Mouse (Mus musculus): ENCODE results near the gene Flcn. TPM values are rescaled to one million over a fixed set of nuclear protein-coding genes. Genes with fewer than 3 reads are reported as not detected.
"Not testable (repeated sequence)": the region's sequence is repeated elsewhere in the genome, so short reads cannot be mapped to it uniquely, and the experiment has no call there.

Gene Flcn
- polyA plus RNA-seq (2012), result 0.28 and 0.94 TPM in 2 replicates

GRCm38 (mm10) chr11:59809670-59810474 lies at the start of gene Flcn:
Gene Flcn (minus strand): TSS chr11:59810016.
- Histone ChIP-seq H3K4me1 (ENCODE audit: control insufficient read depth) (peaks cover 28% of the 10 kb centered on the region), H3K9me3 (ENCODE audit: control insufficient read depth, low read length) (no peaks in the 10 kb centered on the region), H3K27me3 (ENCODE audit: control insufficient read depth) (no peaks in the 10 kb centered on the region), H3K4me3 (replicated peaks) (peak within 1 kb of the TSS; percentile 82), H3K36me3 (ENCODE audit: control insufficient read depth) (peaks cover 32% of the 10 kb centered on the region)
- TF ChIP-seq TAL1 (IDR thresholded peaks at IDR 0.05; ENCODE audit: low read length), result no peak
- no peak for TF ChIP-seq GATA1 (IDR thresholded peaks at IDR 0.05; ENCODE audit: low read length)

- Histone ChIP-seq H3K4me1 (ENCODE audit: control insufficient read depth) (peaks cover 19% of the 10 kb centered on the region), H3K4me3 (replicated peaks) (no peak overlapping the region), H3K9me3 (ENCODE audit: control insufficient read depth, low read length) (no peaks in the 10 kb centered on the region), H3K36me3 (ENCODE audit: control insufficient read depth) (peaks cover 18% of the 10 kb centered on the region), H3K27me3 (ENCODE audit: control insufficient read depth) (no peaks in the 10 kb centered on the region)
- TF ChIP-seq TAL1 (IDR thresholded peaks at IDR 0.05; ENCODE audit: low read length) (no peak), GATA1 (IDR thresholded peaks at IDR 0.05; ENCODE audit: low read length) (no peak)
These were observed 43.0 kb upstream of the Flcn start for GRCm38 (mm10) chr11:59852865-59853264.

GRCm38 (mm10) chr11:59847891-59848884 lies 38.4 kb upstream of the Flcn start:
- peaks cover 28% of the 10 kb centered on the region for H3K4me1 ChIP-seq (ENCODE audit: control insufficient read depth)

GRCm38 (mm10) chr11:59847131-59847530 lies 37.3 kb upstream of the Flcn start:
- peaks cover 28% of the 10 kb centered on the region for H3K4me1 ChIP-seq (ENCODE audit: control insufficient read depth)
- H3K27me3 ChIP-seq (ENCODE audit: control insufficient read depth), result no peaks in the 10 kb centered on the region
- H3K36me3 ChIP-seq (ENCODE audit: control insufficient read depth), result peaks cover 16% of the 10 kb centered on the region; the same call in 1 of the 2 replicates
- TF ChIP-seq TAL1 (IDR thresholded peaks at IDR 0.05; ENCODE audit: low read length) (no peak), GATA1 (IDR thresholded peaks at IDR 0.05; ENCODE audit: low read length) (no peak)
- peak overlapping the region; percentile 75 for H3K4me3 ChIP-seq (replicated peaks)
- no peaks in the 10 kb centered on the region for H3K9me3 ChIP-seq (ENCODE audit: control insufficient read depth, low read length)

More at GRCm38 (mm10) chr11:59847891-59848884, 38.4 kb upstream of the Flcn start:
- Histone ChIP-seq H3K27me3 (ENCODE audit: control insufficient read depth) (no peaks in the 10 kb centered on the region), H3K9me3 (ENCODE audit: control insufficient read depth, low read length) (no peaks in the 10 kb centered on the region), H3K36me3 (ENCODE audit: control insufficient read depth) (peaks cover 18% of the 10 kb centered on the region), H3K4me3 (replicated peaks) (peak overlapping the region; percentile 75)
- no peak for TF ChIP-seq TAL1 (IDR thresholded peaks at IDR 0.05; ENCODE audit: low read length)
- TF ChIP-seq GATA1 (IDR thresholded peaks at IDR 0.05; ENCODE audit: low read length), result no peak

- Histone ChIP-seq H3K4me3 (replicated peaks) (no peak overlapping the region), H3K27me3 (ENCODE audit: control insufficient read depth) (no peaks in the 10 kb centered on the region), H3K4me1 (ENCODE audit: control insufficient read depth) (peaks cover 30% of the 10 kb centered on the region), H3K36me3 (ENCODE audit: control insufficient read depth) (peaks cover 16% of the 10 kb centered on the region; the same call in 1 of the 2 replicates), H3K9me3 (ENCODE audit: control insufficient read depth, low read length) (no peaks in the 10 kb centered on the region)
- TF ChIP-seq GATA1 (IDR thresholded peaks at IDR 0.05; ENCODE audit: low read length) (no peak), TAL1 (IDR thresholded peaks at IDR 0.05; ENCODE audit: low read length) (no peak)
These were observed 36.5 kb upstream of the Flcn start for GRCm38 (mm10) chr11:59846311-59846710.

GRCm38 (mm10) chr11:59839459-59840126 lies 29.8 kb upstream of the Flcn start, which contains the start of gene Cops3:
Gene Cops3 (minus strand): TSS chr11:59839838.
- Histone ChIP-seq H3K36me3 (ENCODE audit: control insufficient read depth) (peaks cover 37% of the 10 kb centered on the region), H3K4me3 (replicated peaks) (peak within 1 kb of the TSS; percentile 79), H3K4me1 (ENCODE audit: control insufficient read depth) (peaks cover 37% of the 10 kb centered on the region), H3K9me3 (ENCODE audit: control insufficient read depth, low read length) (no peaks in the 10 kb centered on the region), H3K27me3 (ENCODE audit: control insufficient read depth) (no peaks in the 10 kb centered on the region)
- TF ChIP-seq TAL1 (IDR thresholded peaks at IDR 0.05; ENCODE audit: low read length) (no peak), GATA1 (IDR thresholded peaks at IDR 0.05; ENCODE audit: low read length) (no peak)

- peaks cover 37% of the 10 kb centered on the region for H3K4me1 ChIP-seq (ENCODE audit: control insufficient read depth)
- no peak for TF ChIP-seq GATA1 (IDR thresholded peaks at IDR 0.05; ENCODE audit: low read length)
- H3K4me3 ChIP-seq (replicated peaks), result peak within 1 kb of the TSS; percentile 79
- H3K9me3 ChIP-seq (ENCODE audit: control insufficient read depth, low read length), result no peaks in the 10 kb centered on the region
- H3K36me3 ChIP-seq (ENCODE audit: control insufficient read depth), result peaks cover 43% of the 10 kb centered on the region
- H3K27me3 ChIP-seq (ENCODE audit: control insufficient read depth), result no peaks in the 10 kb centered on the region
These were observed 29.2 kb upstream of the Flcn start, which contains the start of gene Nt5m for GRCm38 (mm10) chr11:59839008-59839458. Gene Nt5m (plus strand): TSS chr11:59839447.

- no peaks in the 10 kb centered on the region for H3K9me3 ChIP-seq (ENCODE audit: control insufficient read depth, low read length)
- TF ChIP-seq TAL1 (IDR thresholded peaks at IDR 0.05; ENCODE audit: low read length), result no peak
- TF ChIP-seq GATA1 (IDR thresholded peaks at IDR 0.05; ENCODE audit: low read length), result no peak
- peak overlapping the region; percentile 79 for H3K4me3 ChIP-seq (replicated peaks)
- no peaks in the 10 kb centered on the region for H3K27me3 ChIP-seq (ENCODE audit: control insufficient read depth)
- peaks cover 49% of the 10 kb centered on the region for H3K36me3 ChIP-seq (ENCODE audit: control insufficient read depth)
- peaks cover 37% of the 10 kb centered on the region for H3K4me1 ChIP-seq (ENCODE audit: control insufficient read depth)
These were observed 28.6 kb upstream of the Flcn start for GRCm38 (mm10) chr11:59838426-59838825.

GRCm38 (mm10) chr11:59837789-59838188 lies 28.0 kb upstream of the Flcn start:
- peaks cover 55% of the 10 kb centered on the region for H3K36me3 ChIP-seq (ENCODE audit: control insufficient read depth)
- H3K4me1 ChIP-seq (ENCODE audit: control insufficient read depth), result peaks cover 37% of the 10 kb centered on the region
- H3K4me3 ChIP-seq (replicated peaks), result peak overlapping the region; percentile 79
- H3K9me3 ChIP-seq (ENCODE audit: control insufficient read depth, low read length); H3K27me3 ChIP-seq (ENCODE audit: control insufficient read depth): not testable (repeated sequence)
